Mouse (Mus musculus): Measurements from ENCODE around the gene Dock4.

DNA sequence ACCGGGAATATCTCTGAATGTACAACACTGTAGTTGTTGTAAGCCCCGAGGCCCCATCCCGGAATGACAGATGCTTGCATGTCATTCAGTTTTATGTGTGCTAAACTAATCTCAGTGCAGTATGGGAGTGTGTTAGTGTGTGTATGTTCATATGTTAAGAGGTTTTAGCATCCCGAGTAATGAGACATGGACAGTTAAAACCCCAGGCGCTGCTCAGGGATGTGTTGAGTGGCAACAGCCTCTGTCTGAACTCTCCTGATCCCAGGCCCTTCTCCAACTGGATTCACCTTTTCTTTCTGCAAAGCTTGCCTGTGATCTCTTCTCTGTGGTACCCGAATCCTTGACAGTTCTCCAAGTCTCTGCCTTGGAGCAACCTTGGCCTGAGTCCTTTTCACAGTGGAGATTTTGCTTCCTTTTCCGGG is 52.5 kb downstream of the Dock4 start:
- TF ChIP-seq CTCF (IDR thresholded peaks at IDR 0.05; ENCODE audit: control insufficient read depth, insufficient read depth, low read length) = no peak
- TF ChIP-seq POLR2A (IDR thresholded peaks at IDR 0.05; ENCODE audit: borderline replicate concordance, control insufficient read depth, low read depth, low read length) = no peak

All from bone marrow, adult 2 months (tissue).